In genomic region chr11:87036180-87036579, GRCm38 (mm10) we compare ENCODE assay signal across 15 mouse cellular contexts. TPM values are rescaled to one million over a fixed set of nuclear protein-coding genes. Genes with fewer than 3 reads are reported as not detected.
A peak's percentile ranks its signal among the peaks of the same experiment; 100 is the strongest.
DNase-seq lines count a peak whose midpoint lies in the region; ATAC-seq and TF ChIP-seq lines count a peak whose summit lies in the region.
"Had no signal": no experiment of that assay in that cellular context is flagged by ENCODE, and none has a peak within 500 bp of the region (broad histone marks: within the 10 kb centered on the region; RNA-seq: fewer than 3 reads in every experiment).

No protein-coding gene starts in this region.

- H3K4me1 ChIP-seq in hindbrain, postnatal 0 days (ENCODE audit: insufficient read depth, low read length), result no peaks in the 10 kb centered on the region
- no peaks in the 10 kb centered on the region for H3K4me1 ChIP-seq in hindbrain, embryonic 13.5 days (replicated peaks)
- no peaks in the 10 kb centered on the region for H3K4me1 ChIP-seq in lung, postnatal 0 days (ENCODE audit: insufficient read depth, low read depth, low read length)
- no peaks in the 10 kb centered on the region for H3K4me1 ChIP-seq in liver, embryonic 14.5 days (replicated peaks; ENCODE audit: control insufficient read depth in 2 of 2, insufficient read depth in 2 of 2, low read length in 1 of 2)
- H3K4me1 ChIP-seq: forebrain, embryonic 13.5 days; hindbrain, embryonic 12.5 days; limb, embryonic 12.5 days had no signal

- H3K36me3 ChIP-seq in hindbrain, postnatal 0 days (ENCODE audit: insufficient read depth, low read length), result peaks cover 39% of the 10 kb centered on the region
- H3K36me3 ChIP-seq in hindbrain, embryonic 13.5 days, result peaks cover 85% of the 10 kb centered on the region
- H3K36me3 ChIP-seq in lung, postnatal 0 days (ENCODE audit: insufficient read depth, low read length), result no peaks in the 10 kb centered on the region
- no peaks in the 10 kb centered on the region for H3K36me3 ChIP-seq in liver, embryonic 14.5 days (replicated peaks; ENCODE audit: control insufficient read depth, insufficient read depth, low read depth)

- no peaks in the 10 kb centered on the region for H3K27me3 ChIP-seq in hindbrain, postnatal 0 days (ENCODE audit: insufficient read depth, low read length)
- no peaks in the 10 kb centered on the region for H3K27me3 ChIP-seq in hindbrain, embryonic 13.5 days
- no peaks in the 10 kb centered on the region for H3K27me3 ChIP-seq in lung, postnatal 0 days (replicated peaks; ENCODE audit: insufficient read depth, low read length)
- no peaks in the 10 kb centered on the region for H3K27me3 ChIP-seq in liver, embryonic 14.5 days (ENCODE audit: control insufficient read depth, insufficient read depth, low read length)
- H3K27me3 ChIP-seq: forebrain, embryonic 13.5 days; hindbrain, embryonic 12.5 days; limb, embryonic 12.5 days had no signal

- TF ChIP-seq CTCF in hindbrain, postnatal 0 days (IDR thresholded peaks at IDR 0.05; ENCODE audit: low read depth), result peak; percentile 35
- TF ChIP-seq CTCF in lung, postnatal 0 days (IDR thresholded peaks at IDR 0.05), result peak; percentile 56
- peak; percentile 68 for TF ChIP-seq CTCF in liver, embryonic 14.5 days (IDR thresholded peaks at IDR 0.05; ENCODE audit: low read depth)

- no peak overlapping the region for H3K9ac ChIP-seq in hindbrain, postnatal 0 days (replicated peaks; ENCODE audit: low read length)
- H3K9ac ChIP-seq in hindbrain, embryonic 13.5 days, result no peak overlapping the region
- H3K9ac ChIP-seq in lung, postnatal 0 days (replicated peaks; ENCODE audit: low read depth), result no peak overlapping the region
- no peak overlapping the region for H3K9ac ChIP-seq in liver, embryonic 14.5 days (replicated peaks)
- H3K9ac ChIP-seq: forebrain, embryonic 13.5 days; hindbrain, embryonic 12.5 days; limb, embryonic 12.5 days had no signal

- no peak overlapping the region for H3K4me2 ChIP-seq in hindbrain, postnatal 0 days (ENCODE audit: low read depth, low read length)
- H3K4me2 ChIP-seq in hindbrain, embryonic 13.5 days, result no peak overlapping the region
- H3K4me2 ChIP-seq in lung, postnatal 0 days (replicated peaks; ENCODE audit: low read depth, low read length), result no peak overlapping the region
- H3K4me2 ChIP-seq in liver, embryonic 14.5 days (ENCODE audit: low read depth), result no peak overlapping the region
- H3K4me2 ChIP-seq: forebrain, embryonic 13.5 days; hindbrain, embryonic 12.5 days; limb, embryonic 12.5 days had no signal

- no peak for ATAC-seq in hindbrain, postnatal 0 days
- no peak for ATAC-seq in hindbrain, embryonic 13.5 days (ENCODE audit: low FRiP score)
- no peak for ATAC-seq in lung, postnatal 0 days
- no peak for ATAC-seq in liver, embryonic 14.5 days (ENCODE audit: insufficient read depth)
- ATAC-seq: forebrain, embryonic 13.5 days had no signal

- 76% methylated on average over 4 of the region's 4 CpGs for whole genome bisulfite sequencing in hindbrain, postnatal 0 days
- WGBS in hindbrain, embryonic 13.5 days, result 71% methylated on average over 4 of the region's 4 CpGs
- 67% methylated on average over 4 of the region's 4 CpGs for WGBS in lung, postnatal 0 days
- WGBS in liver, embryonic 14.5 days (ENCODE audit: insufficient replicate concordance), result 49% methylated on average over 4 of the region's 4 CpGs

- no peak for TF ChIP-seq EP300 in lung, postnatal 0 days (IDR thresholded peaks at IDR 0.05)
- no peak for TF ChIP-seq EP300 in liver, embryonic 14.5 days (IDR thresholded peaks at IDR 0.05; ENCODE audit: low read depth)

- H3K4me3 ChIP-seq in hindbrain, postnatal 0 days (ENCODE audit: low read length), result no peak overlapping the region
- H3K4me3 ChIP-seq in hindbrain, embryonic 13.5 days, result no peak overlapping the region
- no peak overlapping the region for H3K4me3 ChIP-seq in lung, postnatal 0 days (ENCODE audit: low read depth, low read length)
- H3K4me3 ChIP-seq in liver, embryonic 14.5 days (ENCODE audit: insufficient read depth in 1 of 2, low read depth in 2 of 2, low read length in 2 of 2), result no peak overlapping the region
- H3K4me3 ChIP-seq: forebrain, embryonic 13.5 days; hindbrain, embryonic 12.5 days; limb, embryonic 12.5 days had no signal

- H3K27ac ChIP-seq in hindbrain, postnatal 0 days, result no peak overlapping the region
- H3K27ac ChIP-seq in hindbrain, embryonic 13.5 days, result no peak overlapping the region
- H3K27ac ChIP-seq in lung, postnatal 0 days (ENCODE audit: low read length), result no peak overlapping the region
- H3K27ac ChIP-seq in liver, embryonic 14.5 days, result no peak overlapping the region
- H3K27ac ChIP-seq: forebrain, embryonic 13.5 days; hindbrain, embryonic 12.5 days; limb, embryonic 12.5 days; macrophage had no signal

- DNase-seq in hindbrain, postnatal 0 days (ENCODE audit: low spot score), result no peak
- no peak for DNase-seq in lung, postnatal 0 days (ENCODE audit: low spot score)
- no peak for DNase-seq in lung, postnatal 25 days (ENCODE audit: low spot score)
- peak; percentile 64 for DNase-seq in ES-CJ7 (ENCODE audit: low read depth, low spot score)
- DNase-seq in liver, embryonic 14.5 days (ENCODE audit: low read depth in 3 of 3, low spot score in 3 of 3), result no peak
- DNase-seq in heart, adult 9 months (ENCODE audit: low spot score in 2 of 2), result no peak
- no peak for DNase-seq in urinary bladder, postnatal 36 days (ENCODE audit: low spot score in 2 of 2)
- DNase-seq: cerebellum, adult 9-11 months; kidney, adult 9 months; right cerebral cortex, adult 18-20 months had no signal

- no peaks in the 10 kb centered on the region for H3K9me3 ChIP-seq in hindbrain, postnatal 0 days (ENCODE audit: low read length)
- H3K9me3 ChIP-seq in hindbrain, embryonic 13.5 days, result no peaks in the 10 kb centered on the region
- H3K9me3 ChIP-seq in lung, postnatal 0 days (ENCODE audit: low read length), result no peaks in the 10 kb centered on the region
- H3K9me3 ChIP-seq in liver, embryonic 14.5 days (ENCODE audit: control insufficient read depth, low read length), result no peaks in the 10 kb centered on the region
- H3K9me3 ChIP-seq: forebrain, embryonic 13.5 days; hindbrain, embryonic 12.5 days; limb, embryonic 12.5 days had no signal

RNA-seq across cellular contexts. Expression of gene Gdpd1, which starts 37.7 kb away (rescaled TPM):
- total RNA-seq in hindbrain, postnatal 0 days (2014; rRNA removed), result 54.2 and 59.9 TPM in 2 replicates
- polyA plus RNA-seq in hindbrain, postnatal 0 days (2015; fragmentation: Nextera tagmentation; extraction: Ambion mirVana), result 153 and 157 TPM in 2 replicates
- 190 and 193 TPM in 2 replicates for polyA plus RNA-seq in hindbrain, embryonic 13.5 days (2015; fragmentation: Nextera tagmentation; extraction: Ambion mirVana)
- polyA plus RNA-seq in lung, postnatal 0 days (2015; fragmentation: Nextera tagmentation; extraction: Ambion mirVana), result 47.7 and 66.5 TPM in 2 replicates
- polyA plus RNA-seq in liver, embryonic 14.5 days (2012; rRNA removed), result 1.3 and 1.5 TPM in 2 replicates
- 5.0 and 6.0 TPM in 2 replicates for polyA plus RNA-seq in liver, embryonic 14.5 days (2014; fragmentation: Nextera tagmentation; extraction: Ambion mirVana)

RNA-seq across cellular contexts. Expression of gene Ypel2, which starts 42.7 kb away (rescaled TPM):
- total RNA-seq in hindbrain, postnatal 0 days (2014; rRNA removed), result 2.7 and 4.6 TPM in 2 replicates
- 3.4 and 3.6 TPM in 2 replicates for polyA plus RNA-seq in hindbrain, postnatal 0 days (2015; fragmentation: Nextera tagmentation; extraction: Ambion mirVana)
- 4.7 and 5.0 TPM in 2 replicates for polyA plus RNA-seq in hindbrain, embryonic 13.5 days (2015; fragmentation: Nextera tagmentation; extraction: Ambion mirVana)
- polyA plus RNA-seq in lung, postnatal 0 days (2015; fragmentation: Nextera tagmentation; extraction: Ambion mirVana), result 8.5 and 9.5 TPM in 2 replicates
- polyA plus RNA-seq in liver, embryonic 14.5 days (2012; rRNA removed), result 0.55 and 0.70 TPM in 2 replicates
- polyA plus RNA-seq in liver, embryonic 14.5 days (2014; fragmentation: Nextera tagmentation; extraction: Ambion mirVana), result 0.83 and 0.94 TPM in 2 replicates

RNA-seq across cellular contexts. Expression of gene Smg8, which starts 50.4 kb away (rescaled TPM):
- total RNA-seq in hindbrain, postnatal 0 days (2014; rRNA removed), result 21.8 and 27.0 TPM in 2 replicates
- polyA plus RNA-seq in hindbrain, postnatal 0 days (2015; fragmentation: Nextera tagmentation; extraction: Ambion mirVana), result 15.5 and 16.0 TPM in 2 replicates
- 21.3 and 22.4 TPM in 2 replicates for polyA plus RNA-seq in hindbrain, embryonic 13.5 days (2015; fragmentation: Nextera tagmentation; extraction: Ambion mirVana)
- 10.8 and 10.9 TPM in 2 replicates for polyA plus RNA-seq in lung, postnatal 0 days (2015; fragmentation: Nextera tagmentation; extraction: Ambion mirVana)
- polyA plus RNA-seq in liver, embryonic 14.5 days (2012; rRNA removed), result 5.7 and 6.2 TPM in 2 replicates
- polyA plus RNA-seq in liver, embryonic 14.5 days (2014; fragmentation: Nextera tagmentation; extraction: Ambion mirVana), result 7.3 and 8.7 TPM in 2 replicates
